Mouse (Mus musculus): ENCODE measurements at regions not wholly inside any gene's neighbourhood (a gene's known extent, or its start where the extent isn't known, plus 50 kb on each side); places are given as distances from the start of the nearest gene placed in this dataset.

DNA sequence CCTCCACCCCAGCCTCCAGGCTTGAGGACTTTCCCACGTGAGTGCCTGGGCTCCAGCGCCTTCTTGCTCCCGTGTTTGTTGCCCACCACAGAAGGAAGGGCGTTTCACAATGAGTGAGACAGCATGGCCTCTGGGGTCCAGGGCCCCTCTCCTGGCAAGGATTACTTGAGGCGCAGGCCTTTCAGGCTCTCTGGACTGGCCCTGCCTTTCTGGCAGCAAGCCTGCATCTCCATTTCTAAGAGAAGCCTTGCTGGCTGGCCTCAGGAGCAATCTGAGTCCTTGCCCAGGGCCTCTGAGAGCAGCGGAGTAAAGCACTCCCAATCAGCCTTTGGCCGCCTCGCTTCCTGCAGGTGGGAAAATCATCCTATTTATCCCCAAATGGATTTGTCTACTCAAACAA is 145.6 kb downstream of the Pja1 start:
- TF ChIP-seq POLR2A (IDR thresholded peaks at IDR 0.05; ENCODE audit: borderline replicate concordance, control insufficient read depth, low read depth, low read length): no peak
- no peak for TF ChIP-seq CTCF (IDR thresholded peaks at IDR 0.05; ENCODE audit: control insufficient read depth, insufficient read depth, low read length)
